In the genomic region with DNA sequence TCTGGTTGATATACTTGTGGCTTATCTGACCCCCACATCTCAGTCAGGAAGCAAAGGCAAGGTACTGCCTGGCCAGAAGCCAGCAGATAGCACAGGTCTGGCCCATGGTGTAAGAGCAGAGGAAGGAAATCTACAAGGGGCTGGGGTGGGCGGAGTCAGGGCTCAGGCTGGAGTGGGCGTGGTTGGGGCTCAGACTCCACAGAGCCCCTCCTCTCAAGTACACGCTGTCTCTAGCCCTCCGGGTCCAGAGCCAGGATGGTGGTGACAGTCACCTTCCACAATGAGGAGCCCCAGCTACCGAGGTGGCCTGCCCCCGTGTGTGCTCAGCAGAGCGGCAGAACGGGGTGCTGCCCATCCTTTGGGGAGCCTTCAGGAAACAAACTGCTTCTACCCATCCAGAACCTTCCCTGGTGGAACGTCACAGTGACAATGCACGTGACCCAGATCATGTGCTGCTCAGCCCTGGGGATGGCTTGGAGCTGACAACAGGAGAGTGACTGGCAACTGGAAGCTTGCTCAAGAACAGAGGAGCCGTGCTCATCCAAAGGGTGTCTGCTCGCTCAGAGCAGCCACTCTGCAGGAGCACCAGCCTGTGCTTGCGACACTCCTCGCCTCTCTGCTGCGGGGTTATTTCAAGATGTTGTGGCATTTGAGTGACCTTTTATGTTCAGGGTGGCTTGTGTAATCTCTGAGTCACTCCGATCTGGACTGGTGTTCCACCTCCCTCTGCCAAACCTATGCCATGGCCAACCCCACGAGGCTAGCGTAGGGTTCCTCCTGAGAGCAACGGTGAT, we compare ENCODE assay signal across 7 mouse cellular contexts. TPM values are rescaled to one million over a fixed set of nuclear protein-coding genes. Genes with fewer than 3 reads are reported as not detected.
A peak's percentile ranks its signal among the peaks of the same experiment; 100 is the strongest.
DNase-seq lines count a peak whose midpoint lies in the region; ATAC-seq and TF ChIP-seq lines count a peak whose summit lies in the region.

No protein-coding gene starts in this region.

- H3K9ac ChIP-seq in kidney, embryonic 14.5 days (ENCODE audit: low read depth, low read length): peak overlapping the region; percentile 44; the same call in 1 of the 2 replicates

- peak; percentile 68 to 72 for DNase-seq in B cell, adult 2 months
- DNase-seq in G1E (ENCODE audit: low spot score): no peak
- peak; percentile 67 for DNase-seq in heart, adult 8-10 months (ENCODE audit: low spot score)
- peak; percentile 83 for DNase-seq in lung, postnatal 10 days
- DNase-seq in retina, embryonic 14.5 days (ENCODE audit: low spot score): peak; percentile 52

- no peak overlapping the region for H3K4me3 ChIP-seq in G1E (ENCODE audit: low read depth, low read length)
- no peak overlapping the region for H3K4me3 ChIP-seq in cortical plate, adult 2 months (ENCODE audit: insufficient read depth, low read length)
- peak overlapping the region; percentile 13 for H3K4me3 ChIP-seq in kidney, embryonic 14.5 days (ENCODE audit: low read length)

- H3K4me2 ChIP-seq in kidney, embryonic 14.5 days (replicated peaks; ENCODE audit: low read depth, low read length): peak overlapping the region; percentile 44

- ATAC-seq in G1E (ENCODE audit: extremely low read depth, insufficient number of reproducible peaks, low FRiP score, poor library complexity, severe bottlenecking): peak; percentile 54
- ATAC-seq in kidney, embryonic 14.5 days (ENCODE audit: low FRiP score, low TSS enrichment): peak; percentile 84

- no peak for TF ChIP-seq CTCF in G1E (IDR thresholded peaks at IDR 0.05; ENCODE audit: low read depth, low read length)
- TF ChIP-seq CTCF in cortical plate, adult 2 months (IDR thresholded peaks at IDR 0.05; ENCODE audit: extremely low read depth, insufficient read depth, low read length): no peak

- H3K36me3 ChIP-seq in G1E (replicated peaks): no peaks in the 10 kb centered on the region
- H3K36me3 ChIP-seq in kidney, embryonic 14.5 days (ENCODE audit: control insufficient read depth, insufficient read depth, low read length): no peaks in the 10 kb centered on the region

- peaks cover 46% of the 10 kb centered on the region for H3K27me3 ChIP-seq in G1E (ENCODE audit: insufficient read depth, low read length)
- no peaks in the 10 kb centered on the region for H3K27me3 ChIP-seq in kidney, embryonic 14.5 days (ENCODE audit: control insufficient read depth, insufficient read depth, low read length)

- H3K27ac ChIP-seq in cortical plate, adult 2 months (ENCODE audit: insufficient read depth, low read length): peak overlapping the region; percentile 20; the same call in 1 of the 2 replicates
- no peak overlapping the region for H3K27ac ChIP-seq in kidney, embryonic 14.5 days (ENCODE audit: low read depth, low read length)

- H3K9me3 ChIP-seq in G1E (replicated peaks): no peaks in the 10 kb centered on the region
- no peaks in the 10 kb centered on the region for H3K9me3 ChIP-seq in kidney, embryonic 14.5 days (ENCODE audit: control insufficient read depth, low read length)

- H3K4me1 ChIP-seq in G1E (ENCODE audit: insufficient read depth, low read depth, low read length): peaks cover 15% of the 10 kb centered on the region
- no peaks in the 10 kb centered on the region for H3K4me1 ChIP-seq in cortical plate, adult 2 months (ENCODE audit: control insufficient read depth, insufficient read depth, low read length)
- H3K4me1 ChIP-seq in kidney, embryonic 14.5 days (ENCODE audit: control insufficient read depth, insufficient read depth, low read length): peaks cover 22% of the 10 kb centered on the region

- peak; percentile 58; the same call in 1 of the 2 replicates for TF ChIP-seq POLR2A in cortical plate, adult 2 months (IDR thresholded peaks at IDR 0.05; ENCODE audit: extremely low read depth, insufficient read depth, low read length)

- 37% methylated on average over 19 of the region's 19 CpGs for WGBS in kidney, embryonic 14.5 days

RNA-seq across cellular contexts. Expression of a gene that starts 9.3 kb away (rescaled TPM):
- total RNA-seq in G1E (2014; fragmentation: Nextera tagmentation) (not detected in 2 replicates), G1E (2017) (0.06 TPM in 1 of 2 replicates, not detected in the other)
- polyA plus RNA-seq in G1E (2012): 0.05 TPM in 1 of 2 replicates, not detected in the other
- 38.0 and 44.6 TPM in 2 replicates for polyA plus RNA-seq in cortical plate, adult 2 months (2012; rRNA removed)
- 100 to 1,000 TPM; 184 to 207 (median 193) TPM for total RNA-seq in heart, adult 8-10 months (2022)
- 8.0 and 9.3 TPM in 2 replicates for polyA plus RNA-seq in kidney, embryonic 14.5 days (2014; fragmentation: Nextera tagmentation; extraction: Ambion mirVana)

RNA-seq across cellular contexts. Expression of a gene that starts 15.4 kb away (rescaled TPM):
- 60.7 and 75.5 TPM in 2 replicates for total RNA-seq in G1E (2014; fragmentation: Nextera tagmentation)
- total RNA-seq in G1E (2017): 205 and 214 TPM in 2 replicates
- 94.5 and 98.9 TPM in 2 replicates for polyA plus RNA-seq in G1E (2012)
- polyA plus RNA-seq in cortical plate, adult 2 months (2012; rRNA removed): 25.6 and 29.3 TPM in 2 replicates
- total RNA-seq in heart, adult 8-10 months (2022): 10 to 100 TPM; 28.3 to 35.2 (median 30.0) TPM
- 314 and 362 TPM in 2 replicates for polyA plus RNA-seq in kidney, embryonic 14.5 days (2014; fragmentation: Nextera tagmentation; extraction: Ambion mirVana)

RNA-seq across cellular contexts. Expression of a gene that starts 40.5 kb away (rescaled TPM):
- total RNA-seq in G1E (2014; fragmentation: Nextera tagmentation) (4.2 and 5.4 TPM in 2 replicates), G1E (2017) (2.3 and 2.5 TPM in 2 replicates)
- polyA plus RNA-seq in G1E (2012): 26.0 and 29.5 TPM in 2 replicates
- polyA plus RNA-seq in cortical plate, adult 2 months (2012; rRNA removed): 104 and 122 TPM in 2 replicates
- total RNA-seq in heart, adult 8-10 months (2022): 10 to 100 TPM; 14.7 to 19.5 (median 17.7) TPM
- 4.7 and 5.8 TPM in 2 replicates for polyA plus RNA-seq in kidney, embryonic 14.5 days (2014; fragmentation: Nextera tagmentation; extraction: Ambion mirVana)

RNA-seq across cellular contexts. Expression of a gene that starts 45.6 kb away (rescaled TPM):
- 150 and 168 TPM in 2 replicates for total RNA-seq in G1E (2014; fragmentation: Nextera tagmentation)
- total RNA-seq in G1E (2017): 121 and 131 TPM in 2 replicates
- 461 and 512 TPM in 2 replicates for polyA plus RNA-seq in G1E (2012)
- polyA plus RNA-seq in cortical plate, adult 2 months (2012; rRNA removed): 168 and 178 TPM in 2 replicates
- 100 to 1,000 TPM; 161 to 195 (median 179) TPM for total RNA-seq in heart, adult 8-10 months (2022)
- 50.8 and 58.5 TPM in 2 replicates for polyA plus RNA-seq in kidney, embryonic 14.5 days (2014; fragmentation: Nextera tagmentation; extraction: Ambion mirVana)

RNA-seq across cellular contexts. Expression of a gene that starts 49.5 kb away (rescaled TPM):
- 0.98 TPM in 1 of 2 replicates, not detected in the other for total RNA-seq in G1E (2014; fragmentation: Nextera tagmentation)
- 0.17 and 0.33 TPM in 2 replicates for total RNA-seq in G1E (2017)
- 0.53 and 0.80 TPM in 2 replicates for polyA plus RNA-seq in G1E (2012)
- 1.3 and 1.7 TPM in 2 replicates for polyA plus RNA-seq in cortical plate, adult 2 months (2012; rRNA removed)
- 1 to 10 TPM; 4.0 to 5.5 (median 4.9) TPM for total RNA-seq in heart, adult 8-10 months (2022)
- 3.8 and 5.7 TPM in 2 replicates for polyA plus RNA-seq in kidney, embryonic 14.5 days (2014; fragmentation: Nextera tagmentation; extraction: Ambion mirVana)
